In the genomic region with DNA sequence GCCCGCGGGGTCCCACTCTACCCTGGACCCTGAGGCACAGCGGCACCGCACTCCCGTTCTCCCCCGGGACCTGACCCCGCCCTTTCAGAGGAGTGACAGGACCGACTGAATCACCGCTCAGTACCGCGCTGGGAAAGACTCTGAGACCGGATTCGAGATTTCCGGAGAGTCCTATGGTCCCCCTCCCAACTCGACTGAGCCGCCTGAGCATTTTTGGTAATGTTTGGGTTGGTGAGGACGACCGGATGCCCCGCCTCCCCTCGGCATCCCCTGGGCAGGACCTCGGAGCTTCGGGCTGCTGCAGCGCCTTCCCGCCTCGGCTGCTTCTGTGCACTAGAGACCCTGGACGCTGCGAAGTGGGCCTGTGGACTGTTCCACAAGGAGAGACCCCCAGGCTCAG, we compare ENCODE assay signal across 8 mouse cellular contexts. TPM values are rescaled to one million over a fixed set of nuclear protein-coding genes. Genes with fewer than 3 reads are reported as not detected.
DNase-seq lines count a peak whose midpoint lies in the region; ATAC-seq lines count a peak whose summit lies in the region.

No protein-coding gene starts in this region.

- H3K27me3 ChIP-seq in intestine, embryonic 14.5 days (replicated peaks; ENCODE audit: control insufficient read depth, insufficient read depth, low read length), result peaks cover 15% of the 10 kb centered on the region; the same call in 1 of the 2 replicates
- H3K27me3 ChIP-seq in liver, embryonic 16.5 days (ENCODE audit: control insufficient read depth, insufficient read depth, low read depth, low read length), result peaks cover 63% of the 10 kb centered on the region
- peaks cover 44% of the 10 kb centered on the region for H3K27me3 ChIP-seq in neural tube, embryonic 12.5 days (replicated peaks)

- peak; percentile 59 for ATAC-seq in intestine, embryonic 14.5 days (replicated peaks; ENCODE audit: low FRiP score, low TSS enrichment, low read depth)
- ATAC-seq in liver, embryonic 16.5 days (ENCODE audit: low read depth), result peak; percentile 42
- peak; percentile 62; the same call in 1 of the 2 replicates for ATAC-seq in neural tube, embryonic 12.5 days (ENCODE audit: low FRiP score, low read depth)

- H3K9me3 ChIP-seq in intestine, embryonic 14.5 days (ENCODE audit: control insufficient read depth, low read length), result no peaks in the 10 kb centered on the region
- no peaks in the 10 kb centered on the region for H3K9me3 ChIP-seq in liver, embryonic 16.5 days (replicated peaks; ENCODE audit: control insufficient read depth, low read length)
- H3K9me3 ChIP-seq in neural tube, embryonic 12.5 days, result no peaks in the 10 kb centered on the region

- H3K36me3 ChIP-seq in intestine, embryonic 14.5 days (ENCODE audit: control insufficient read depth, insufficient read depth, low read length), result no peaks in the 10 kb centered on the region
- H3K36me3 ChIP-seq in liver, embryonic 16.5 days (ENCODE audit: control insufficient read depth, insufficient read depth), result no peaks in the 10 kb centered on the region
- H3K36me3 ChIP-seq in neural tube, embryonic 12.5 days, result no peaks in the 10 kb centered on the region

- under 1% methylated on average over 27 of the region's 27 CpGs for WGBS in intestine, embryonic 14.5 days
- under 1% methylated on average over 27 of the region's 27 CpGs for WGBS in liver, embryonic 16.5 days (ENCODE audit: insufficient replicate concordance)
- under 1% methylated on average over 27 of the region's 27 CpGs for WGBS in neural tube, embryonic 12.5 days

- peak overlapping the region; percentile 81 for H3K4me2 ChIP-seq in intestine, embryonic 14.5 days (ENCODE audit: low read length)
- H3K4me2 ChIP-seq in liver, embryonic 16.5 days (ENCODE audit: low read depth, low read length), result peak overlapping the region; percentile 57
- H3K4me2 ChIP-seq in neural tube, embryonic 12.5 days (replicated peaks), result peak overlapping the region; percentile 75

- peak overlapping the region; percentile 33 for H3K4me3 ChIP-seq in intestine, embryonic 14.5 days (ENCODE audit: low read depth, low read length)
- H3K4me3 ChIP-seq in liver, embryonic 16.5 days (ENCODE audit: low read depth, low read length), result peak overlapping the region; percentile 37
- peak overlapping the region; percentile 34 for H3K4me3 ChIP-seq in neural tube, embryonic 12.5 days

- DNase-seq in MN1 (ENCODE audit: low spot score), result peak; percentile 32
- peak; percentile 52 to 57 for DNase-seq in cerebellum, postnatal 25 days
- peak; percentile 37 to 69 for DNase-seq in gastrocnemius, postnatal 4 days (ENCODE audit: low spot score in 2 of 2)
- peak; percentile 85 for DNase-seq in intestine, embryonic 14.5 days (ENCODE audit: low spot score)
- DNase-seq in thymus, postnatal 25 days, result peak; percentile 83
- no peak for DNase-seq in layer of hippocampus, adult 9-10 months (ENCODE audit: low spot score)

- peak overlapping the region; percentile 43 for H3K9ac ChIP-seq in intestine, embryonic 14.5 days (ENCODE audit: low read length)
- peak overlapping the region; percentile 30 for H3K9ac ChIP-seq in liver, embryonic 16.5 days (ENCODE audit: low read depth, low read length)
- H3K9ac ChIP-seq in neural tube, embryonic 12.5 days, result peak overlapping the region; percentile 53

- H3K27ac ChIP-seq in intestine, embryonic 14.5 days (ENCODE audit: low read depth), result peak overlapping the region; percentile 89
- peak overlapping the region; percentile 61 for H3K27ac ChIP-seq in liver, embryonic 16.5 days (ENCODE audit: low read length)
- H3K27ac ChIP-seq in neural tube, embryonic 12.5 days, result no peak overlapping the region

- peaks cover 46% of the 10 kb centered on the region for H3K4me1 ChIP-seq in intestine, embryonic 14.5 days (replicated peaks; ENCODE audit: control insufficient read depth, insufficient read depth, low read length)
- peaks cover 15% of the 10 kb centered on the region for H3K4me1 ChIP-seq in liver, embryonic 16.5 days (ENCODE audit: control insufficient read depth, low read depth, low read length)
- H3K4me1 ChIP-seq in neural tube, embryonic 12.5 days, result peaks cover 46% of the 10 kb centered on the region

RNA-seq across cellular contexts. Expression of a gene that starts 4.2 kb away (rescaled TPM):
- total RNA-seq in gastrocnemius, postnatal 4 days (2021), result 100 to 1,000 TPM; 156 to 169 TPM
- 47.9 and 49.7 TPM in 2 replicates for polyA plus RNA-seq in intestine, embryonic 14.5 days (2014; fragmentation: Nextera tagmentation; extraction: Ambion mirVana)
- polyA plus RNA-seq in liver, embryonic 16.5 days (2015; fragmentation: Nextera tagmentation; extraction: Ambion mirVana), result 4.5 and 5.6 TPM in 2 replicates
- 19.2 and 19.4 TPM in 2 replicates for polyA plus RNA-seq in neural tube, embryonic 12.5 days (2016; fragmentation: Nextera tagmentation; extraction: Ambion mirVana)

RNA-seq across cellular contexts. Expression of a gene that starts 16.7 kb away (rescaled TPM):
- total RNA-seq in gastrocnemius, postnatal 4 days (2021), result 10 to 100 TPM; 22.0 to 22.9 TPM
- polyA plus RNA-seq in intestine, embryonic 14.5 days (2014; fragmentation: Nextera tagmentation; extraction: Ambion mirVana), result 70.2 and 75.7 TPM in 2 replicates
- polyA plus RNA-seq in liver, embryonic 16.5 days (2015; fragmentation: Nextera tagmentation; extraction: Ambion mirVana), result 27.1 and 32.3 TPM in 2 replicates
- polyA plus RNA-seq in neural tube, embryonic 12.5 days (2016; fragmentation: Nextera tagmentation; extraction: Ambion mirVana), result 57.4 and 59.2 TPM in 2 replicates

RNA-seq across cellular contexts. Expression of a gene that starts 16.7 kb away (rescaled TPM):
- total RNA-seq in gastrocnemius, postnatal 4 days (2021), result under 1 TPM in 1 of 2 experiments, not detected in 1; 0.10 TPM
- 0.14 and 0.36 TPM in 2 replicates for polyA plus RNA-seq in intestine, embryonic 14.5 days (2014; fragmentation: Nextera tagmentation; extraction: Ambion mirVana)
- polyA plus RNA-seq in liver, embryonic 16.5 days (2015; fragmentation: Nextera tagmentation; extraction: Ambion mirVana), result 0.07 TPM in 1 of 2 replicates, not detected in the other
- polyA plus RNA-seq in neural tube, embryonic 12.5 days (2016; fragmentation: Nextera tagmentation; extraction: Ambion mirVana), result 0.18 and 0.51 TPM in 2 replicates

RNA-seq across cellular contexts. Expression of a gene that starts 23.0 kb away (rescaled TPM):
- total RNA-seq in gastrocnemius, postnatal 4 days (2021), result 10 to 100 TPM; 12.9 to 15.0 TPM
- 3.2 and 3.4 TPM in 2 replicates for polyA plus RNA-seq in intestine, embryonic 14.5 days (2014; fragmentation: Nextera tagmentation; extraction: Ambion mirVana)
- polyA plus RNA-seq in liver, embryonic 16.5 days (2015; fragmentation: Nextera tagmentation; extraction: Ambion mirVana), result 0.29 and 0.52 TPM in 2 replicates
- polyA plus RNA-seq in neural tube, embryonic 12.5 days (2016; fragmentation: Nextera tagmentation; extraction: Ambion mirVana), result 0.43 and 0.74 TPM in 2 replicates

RNA-seq across cellular contexts. Expression of a gene that starts 28.5 kb away (rescaled TPM):
- not detected for total RNA-seq in gastrocnemius, postnatal 4 days (2021)
- 0.18 TPM in 1 of 2 replicates, not detected in the other for polyA plus RNA-seq in intestine, embryonic 14.5 days (2014; fragmentation: Nextera tagmentation; extraction: Ambion mirVana)
- 0.04 TPM in 1 of 2 replicates, not detected in the other for polyA plus RNA-seq in liver, embryonic 16.5 days (2015; fragmentation: Nextera tagmentation; extraction: Ambion mirVana)
- polyA plus RNA-seq in neural tube, embryonic 12.5 days (2016; fragmentation: Nextera tagmentation; extraction: Ambion mirVana), result 0.18 TPM in 1 of 2 replicates, not detected in the other
